Mouse (Mus musculus) forebrain, embryonic 15.5 days (tissue): ENCODE data around the gene Map4k3. TPM values are rescaled to one million over a fixed set of nuclear protein-coding genes. Genes with fewer than 3 reads are reported as not detected.

ENCODE experiments used
- ATAC-seq: fragments of 200-750 bp; cut with Nextera tagmentation; replicated peaks from 2 replicates; pipeline ENCODE4 v1.8.0; 2017; ENCODE audit warnings: mild to moderate bottlenecking, moderate TSS enrichment, moderate library complexity
- H3K27ac ChIP-seq: fragments of 300-500 bp; sonication (generic); replicated peaks from 2 replicates; pipeline ENCODE4 v1.5.1; 2015; ENCODE audit warnings: mild to moderate bottlenecking, inconsistent platforms
- H3K27me3 ChIP-seq: fragments of 300-500 bp; sonication (generic); 2 replicates; pipeline ENCODE4 v1.6.1; 2015; ENCODE audit warnings: inconsistent platforms
- H3K36me3 ChIP-seq: fragments of 300-500 bp; sonication (generic); 2 replicates; pipeline ENCODE4 v1.6.1; 2015; ENCODE audit warnings: mild to moderate bottlenecking, inconsistent platforms
- H3K4me1 ChIP-seq: fragments of 300-500 bp; sonication (generic); 2 replicates; pipeline ENCODE4 v1.6.1; 2015; ENCODE audit warnings: inconsistent platforms
- H3K4me2 ChIP-seq: fragments of 300-500 bp; sonication (generic); replicated peaks from 2 replicates; pipeline ENCODE4 v1.6.1; 2015; ENCODE audit warnings: mild to moderate bottlenecking, inconsistent platforms
- H3K4me3 ChIP-seq: fragments of 300-500 bp; sonication (generic); 2 replicates; pipeline ENCODE4 v1.5.1; 2015; ENCODE audit warnings: mild to moderate bottlenecking, inconsistent platforms
- H3K9ac ChIP-seq: fragments of 300-500 bp; sonication (generic); replicated peaks from 2 replicates; pipeline ENCODE4 v1.6.1; 2015; ENCODE audit warnings: mild to moderate bottlenecking, inconsistent platforms
- H3K9me3 ChIP-seq: fragments of 300-500 bp; sonication (generic); 2 replicates; pipeline ENCODE4 v1.6.1; 2016; ENCODE audit warnings: inconsistent platforms
- WGBS: fragments of 180-500 bp; shearing (Covaris S2); methylation state at CpG from one replicate; pipeline ENCODE4 v1.1.7; 2015; ENCODE audit warnings: mixed read lengths; 5-methylcytosine and 5-hydroxymethylcytosine counted together
- polyA plus RNA-seq: library from polyadenylated mRNA; unstranded; fragments of >200 nt; fragmentation: Nextera tagmentation; extraction: Ambion mirVana; gene quantifications from 2 replicates; pipeline ENCODE4 v1.2.1, GENCODE M21; 2015

Gene Map4k3
- polyA plus RNA-seq, 1 experiment from 2014 or later = 33.5 TPM

- 80% methylated on average over 13 of the region's 13 CpGs for WGBS
- Histone ChIP-seq H3K4me1 (no peaks in the 10 kb centered on the region), H3K27ac (no peak overlapping the region), H3K9ac (no peak overlapping the region), H3K27me3 (no peaks in the 10 kb centered on the region), H3K36me3 (peaks cover 41% of the 10 kb centered on the region), H3K4me3 (no peak overlapping the region), H3K4me2 (no peak overlapping the region), H3K9me3 (no peaks in the 10 kb centered on the region)
- ATAC-seq = no peak
Measured at GRCm38 (mm10) chr17:80644567-80644966, 83.7 kb downstream of the Map4k3 start.

DNA sequence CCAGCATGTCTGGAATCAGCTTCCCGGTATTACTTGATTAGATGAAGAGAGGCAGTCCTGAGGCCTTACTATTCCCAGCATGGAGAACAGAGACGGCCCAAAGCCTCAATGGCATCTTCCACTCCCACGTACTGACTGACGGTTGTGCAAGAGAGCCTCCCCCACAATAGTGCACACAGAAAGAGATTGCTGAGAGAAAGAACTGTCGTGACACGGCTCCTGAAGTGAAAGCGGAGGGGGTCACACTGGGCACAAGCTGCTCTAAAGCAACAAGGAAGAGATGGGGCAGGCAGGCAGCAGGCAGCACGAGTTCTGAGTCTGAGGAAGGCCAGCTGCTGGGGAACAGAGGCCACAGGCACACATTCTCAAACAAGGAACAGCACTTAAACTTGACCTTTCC is 90.2 kb downstream of the Map4k3 start:
- Histone ChIP-seq H3K36me3 (peaks cover 25% of the 10 kb centered on the region), H3K4me2 (no peak overlapping the region), H3K9me3 (no peaks in the 10 kb centered on the region), H3K9ac (no peak overlapping the region), H3K4me3 (no peak overlapping the region), H3K27me3 (no peaks in the 10 kb centered on the region), H3K27ac (no peak overlapping the region), H3K4me1 (no peaks in the 10 kb centered on the region)
- ATAC-seq = no peak
- WGBS = 70% methylated on average over 8 of the region's 8 CpGs

GRCm38 (mm10) chr17:80635794-80636193 is 92.5 kb downstream of the Map4k3 start:
- no peak overlapping the region for H3K4me2 ChIP-seq
- ATAC-seq = no peak
- no peaks in the 10 kb centered on the region for H3K9me3 ChIP-seq
- H3K27me3 ChIP-seq = no peaks in the 10 kb centered on the region
- 83% methylated on average over 1 of the region's 1 CpGs for WGBS
- peaks cover 40% of the 10 kb centered on the region for H3K36me3 ChIP-seq
- H3K4me1 ChIP-seq = no peaks in the 10 kb centered on the region
- H3K27ac ChIP-seq = no peak overlapping the region
- no peak overlapping the region for H3K9ac ChIP-seq
- no peak overlapping the region for H3K4me3 ChIP-seq

GRCm38 (mm10) chr17:80632846-80633245 is 95.4 kb downstream of the Map4k3 start:
- Histone ChIP-seq H3K4me1 (no peaks in the 10 kb centered on the region), H3K4me3 (no peak overlapping the region), H3K4me2 (no peak overlapping the region), H3K36me3 (peaks cover 33% of the 10 kb centered on the region), H3K9me3 (no peaks in the 10 kb centered on the region), H3K9ac (no peak overlapping the region), H3K27me3 (no peaks in the 10 kb centered on the region), H3K27ac (no peak overlapping the region)
- ATAC-seq = no peak
- 96% methylated on average over 5 of the region's 5 CpGs for WGBS

GRCm38 (mm10) chr17:80632354-80632753 is 95.9 kb downstream of the Map4k3 start:
- no peaks in the 10 kb centered on the region for H3K9me3 ChIP-seq
- no peaks in the 10 kb centered on the region for H3K27me3 ChIP-seq
- no peak overlapping the region for H3K4me2 ChIP-seq
- H3K4me3 ChIP-seq = no peak overlapping the region
- H3K27ac ChIP-seq = no peak overlapping the region
- no peaks in the 10 kb centered on the region for H3K4me1 ChIP-seq
- no peak for ATAC-seq
- H3K9ac ChIP-seq = no peak overlapping the region
- WGBS = 98% methylated on average over 4 of the region's 4 CpGs
- H3K36me3 ChIP-seq = peaks cover 33% of the 10 kb centered on the region

GRCm38 (mm10) chr17:80631028-80631427 is 97.3 kb downstream of the Map4k3 start:
- Histone ChIP-seq H3K4me3 (no peak overlapping the region), H3K27me3 (no peaks in the 10 kb centered on the region), H3K4me2 (no peak overlapping the region), H3K9ac (no peak overlapping the region), H3K36me3 (peaks cover 30% of the 10 kb centered on the region), H3K27ac (no peak overlapping the region), H3K4me1 (no peaks in the 10 kb centered on the region), H3K9me3 (no peaks in the 10 kb centered on the region)
- 94% methylated on average over 3 of the region's 3 CpGs for WGBS
- ATAC-seq = no peak

DNA sequence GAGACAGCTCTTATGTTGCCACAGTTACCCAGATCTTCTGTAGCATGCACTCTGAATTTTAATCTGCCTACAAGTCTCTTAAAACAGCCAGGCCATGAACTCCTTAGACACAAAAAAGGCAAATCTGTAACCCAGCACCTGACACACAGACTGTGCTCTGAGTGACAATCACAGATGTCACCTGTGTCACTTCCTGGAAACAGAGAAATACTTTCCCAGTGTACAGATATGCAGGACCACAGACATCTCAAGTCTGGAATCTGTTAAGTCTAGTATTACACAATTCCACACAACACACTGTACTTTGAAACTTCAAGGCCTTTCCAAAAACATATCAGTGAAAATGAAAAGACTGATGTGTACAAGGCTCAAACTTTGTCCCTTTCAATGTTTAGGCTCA is 103.3 kb downstream of the Map4k3 start:
- Histone ChIP-seq H3K4me1 (no peaks in the 10 kb centered on the region), H3K27me3 (no peaks in the 10 kb centered on the region), H3K36me3 (0 out of 2 replicates have a peak, but pooled peaks cover 6% of the 10 kb centered on the region), H3K4me2 (no peak overlapping the region), H3K27ac (no peak overlapping the region), H3K9ac (no peak overlapping the region), H3K9me3 (no peaks in the 10 kb centered on the region), H3K4me3 (no peak overlapping the region)
- ATAC-seq = no peak

DNA sequence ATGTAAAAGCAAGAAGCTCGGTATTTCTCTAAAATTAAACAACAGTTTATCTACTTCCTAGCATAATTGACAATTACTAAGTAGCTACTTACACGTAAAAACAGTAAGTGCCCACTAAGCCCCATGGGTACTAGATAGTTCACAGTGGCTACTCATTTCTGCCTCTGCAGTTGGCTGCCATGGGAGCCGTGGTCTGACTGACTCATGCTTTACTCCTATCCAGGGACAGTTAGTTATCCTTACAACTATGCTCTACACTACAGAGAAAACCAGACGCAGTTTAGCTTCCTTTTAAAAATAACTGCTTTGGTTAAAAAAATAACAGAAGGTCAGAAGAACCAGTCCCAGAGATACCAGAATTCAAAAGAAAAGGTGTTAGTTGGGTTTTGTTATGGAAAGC is 106.6 kb downstream of the Map4k3 start:
- Histone ChIP-seq H3K27me3 (no peaks in the 10 kb centered on the region), H3K36me3 (peaks cover 14% of the 10 kb centered on the region), H3K4me3 (no peak overlapping the region), H3K4me2 (no peak overlapping the region), H3K27ac (no peak overlapping the region), H3K9me3 (no peaks in the 10 kb centered on the region), H3K4me1 (no peaks in the 10 kb centered on the region), H3K9ac (no peak overlapping the region)
- no peak for ATAC-seq
- 88% methylated on average over 4 of the region's 4 CpGs for WGBS

DNA sequence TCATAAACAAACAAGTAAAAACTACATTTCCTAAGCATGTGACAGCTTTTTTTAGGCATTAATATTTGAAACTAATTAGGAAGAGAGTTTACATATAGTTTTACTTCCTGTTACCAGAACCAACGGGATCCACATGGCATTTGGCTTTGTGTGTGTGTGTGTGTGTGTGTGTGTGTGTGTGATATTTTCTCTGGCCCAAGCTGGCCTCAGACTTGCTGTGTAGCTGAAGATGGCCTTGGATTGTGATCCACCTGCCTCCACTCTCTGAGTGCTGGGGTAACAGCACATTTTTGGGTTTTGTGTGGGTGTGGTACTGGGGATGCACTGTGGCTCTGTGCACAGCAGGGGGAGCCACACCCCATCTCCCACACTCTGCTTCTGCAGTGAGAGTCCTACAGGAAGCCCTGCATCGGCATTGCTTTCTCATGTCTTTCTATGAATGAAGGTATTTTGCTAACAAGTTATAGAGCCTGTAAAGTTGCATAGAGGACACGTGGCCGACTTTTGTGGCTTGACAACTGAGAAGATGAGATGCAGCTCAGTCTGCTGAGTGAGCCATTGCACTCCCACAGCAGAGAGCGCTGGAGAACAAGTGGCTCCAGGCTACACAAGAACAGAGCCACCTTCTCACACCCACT is 107.4 kb downstream of the Map4k3 start:
- Histone ChIP-seq H3K27ac (no peak overlapping the region), H3K36me3 (peaks cover 14% of the 10 kb centered on the region), H3K9ac (no peak overlapping the region), H3K4me3 (no peak overlapping the region), H3K27me3 (no peaks in the 10 kb centered on the region), H3K4me1 (no peaks in the 10 kb centered on the region), H3K9me3 (no peaks in the 10 kb centered on the region), H3K4me2 (no peak overlapping the region)
- 59% methylated on average over 5 of the region's 5 CpGs for WGBS
- peak; percentile 79 for ATAC-seq

GRCm38 (mm10) chr17:80619556-80619955 is 108.7 kb downstream of the Map4k3 start:
- Histone ChIP-seq H3K36me3 (peaks cover 26% of the 10 kb centered on the region), H3K9me3 (no peaks in the 10 kb centered on the region), H3K27ac (peak overlapping the region; percentile 49), H3K9ac (no peak overlapping the region), H3K27me3 (no peaks in the 10 kb centered on the region), H3K4me3 (no peak overlapping the region), H3K4me2 (no peak overlapping the region), H3K4me1 (no peaks in the 10 kb centered on the region)
- ATAC-seq = no peak
- 82% methylated on average over 13 of the region's 13 CpGs for WGBS

GRCm38 (mm10) chr17:80618890-80619289 is 109.4 kb downstream of the Map4k3 start:
- no peaks in the 10 kb centered on the region for H3K9me3 ChIP-seq
- 70% methylated on average over 5 of the region's 5 CpGs for WGBS
- H3K4me3 ChIP-seq = no peak overlapping the region
- ATAC-seq = no peak
- H3K4me2 ChIP-seq = no peak overlapping the region
- no peak overlapping the region for H3K9ac ChIP-seq
- peaks cover 29% of the 10 kb centered on the region for H3K36me3 ChIP-seq
- no peaks in the 10 kb centered on the region for H3K4me1 ChIP-seq
- H3K27ac ChIP-seq = peak overlapping the region; percentile 49; the same call in 1 of the 2 replicates
- H3K27me3 ChIP-seq = no peaks in the 10 kb centered on the region

DNA sequence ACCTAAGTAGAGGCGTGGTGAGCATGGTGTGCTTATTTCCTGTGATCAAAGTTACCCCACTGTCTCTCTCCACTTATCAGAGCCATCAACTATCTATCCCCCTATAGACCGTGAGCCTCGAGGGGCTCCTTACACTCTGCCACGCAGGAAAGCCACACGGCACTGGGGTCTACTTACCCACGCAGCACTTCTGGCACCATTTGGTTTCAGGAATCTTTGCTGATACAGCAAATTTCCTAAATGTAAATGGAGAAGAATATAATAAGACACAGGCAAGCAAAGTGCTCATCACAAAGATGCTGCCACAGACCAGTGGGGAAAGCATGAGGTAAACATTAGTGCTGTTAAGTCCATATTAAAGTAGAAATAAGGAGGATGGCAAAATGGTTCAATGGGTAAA is 124.5 kb downstream of the Map4k3 start:
- Histone ChIP-seq H3K4me3 (no peak overlapping the region), H3K27me3 (no peaks in the 10 kb centered on the region), H3K9ac (no peak overlapping the region), H3K4me1 (no peaks in the 10 kb centered on the region), H3K9me3 (no peaks in the 10 kb centered on the region), H3K4me2 (no peak overlapping the region), H3K27ac (no peak overlapping the region), H3K36me3 (peaks cover 80% of the 10 kb centered on the region)
- ATAC-seq = no peak
- 98% methylated on average over 6 of the region's 6 CpGs for WGBS

DNA sequence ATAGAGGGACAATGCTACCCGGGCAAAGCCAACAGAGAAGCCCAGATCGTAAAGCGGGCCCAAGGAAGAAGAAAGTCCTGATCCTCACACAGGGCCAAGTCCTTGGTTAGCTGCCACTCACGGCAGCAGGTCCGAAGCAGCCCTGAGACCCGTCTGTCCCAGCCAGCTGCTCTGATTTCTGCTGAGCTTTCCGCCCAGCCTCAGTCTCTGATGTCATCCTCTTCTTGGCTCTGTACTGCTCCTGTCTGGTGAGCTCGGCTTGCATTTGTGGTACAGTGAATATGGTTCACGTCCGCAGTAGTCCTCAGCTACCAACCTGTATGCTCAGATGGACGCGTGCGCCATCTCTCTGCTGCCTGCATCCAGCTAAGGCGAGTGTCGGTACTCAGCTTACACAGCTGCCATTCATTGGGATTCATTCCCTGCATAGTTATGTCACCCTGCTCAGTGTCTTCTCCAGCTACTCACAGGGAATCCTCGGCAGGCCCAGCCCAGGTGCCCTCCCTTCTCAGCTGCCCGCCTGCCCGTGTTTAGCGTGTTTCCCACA is 125.1 kb downstream of the Map4k3 start:
- WGBS = 91% methylated on average over 19 of the region's 19 CpGs
- H3K27ac ChIP-seq = no peak overlapping the region
- no peaks in the 10 kb centered on the region for H3K9me3 ChIP-seq
- no peaks in the 10 kb centered on the region for H3K4me1 ChIP-seq
- no peak overlapping the region for H3K4me2 ChIP-seq
- no peak overlapping the region for H3K9ac ChIP-seq
- no peaks in the 10 kb centered on the region for H3K27me3 ChIP-seq
- ATAC-seq = 0 out of 2 replicates have a peak, but pooled peaks have one; percentile 8
- H3K4me3 ChIP-seq = no peak overlapping the region
- H3K36me3 ChIP-seq = peaks cover 73% of the 10 kb centered on the region
